Mouse (Mus musculus) ovary, adult 18-20 months (tissue): Measurements from ENCODE around the gene Mfsd9.
"Not testable (repeated sequence)": the region's sequence is repeated elsewhere in the genome, so short reads cannot be mapped to it uniquely, and the experiment has no call there.

Source experiments
- DNase-seq: peaks from one replicate; pipeline ENCODE4 v3.0.0; 2022; ENCODE audit warnings: low spot score, mixed read lengths

Gene Mfsd9

DNA sequence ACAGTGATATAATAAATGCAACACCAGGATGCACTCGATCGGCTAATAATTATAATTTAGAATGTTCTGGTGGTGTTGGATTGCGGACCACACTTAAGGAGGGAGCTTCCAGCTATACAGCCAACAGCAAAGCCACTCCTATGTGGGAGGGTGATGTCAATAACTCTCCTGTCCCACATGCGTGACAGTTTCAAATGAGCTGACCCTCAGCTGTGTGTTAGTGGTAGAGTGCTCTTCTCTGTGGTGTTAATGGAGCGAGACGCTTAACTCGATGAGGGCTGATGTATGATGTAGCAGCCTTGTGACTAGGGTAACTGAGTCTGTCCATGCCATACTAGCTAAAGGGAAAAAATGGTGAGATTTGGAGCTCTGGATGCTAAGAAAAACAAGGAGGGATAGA lies 7.0 kb downstream of the Mfsd9 start:
- DNase-seq = no peak

DNA sequence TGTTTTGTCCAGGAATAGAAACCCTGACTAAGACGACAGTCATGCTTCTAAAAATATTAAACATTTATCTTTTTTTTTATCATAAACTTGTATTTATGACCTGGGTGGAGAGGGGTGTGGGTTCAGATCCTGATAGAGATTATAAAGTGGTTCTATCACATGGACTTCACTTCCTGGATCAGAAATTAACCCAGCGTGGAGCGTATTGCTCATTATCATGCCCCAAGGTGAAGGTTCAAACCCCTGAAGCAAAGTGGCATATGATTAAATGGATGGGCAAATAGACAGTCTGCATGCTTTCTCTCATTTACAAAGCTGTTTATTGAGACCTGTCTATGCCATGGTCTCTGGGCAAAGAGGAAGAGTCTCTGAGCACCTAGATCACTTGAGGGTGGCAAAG lies 13.7 kb downstream of the Mfsd9 start:
- no peak for DNase-seq

DNA sequence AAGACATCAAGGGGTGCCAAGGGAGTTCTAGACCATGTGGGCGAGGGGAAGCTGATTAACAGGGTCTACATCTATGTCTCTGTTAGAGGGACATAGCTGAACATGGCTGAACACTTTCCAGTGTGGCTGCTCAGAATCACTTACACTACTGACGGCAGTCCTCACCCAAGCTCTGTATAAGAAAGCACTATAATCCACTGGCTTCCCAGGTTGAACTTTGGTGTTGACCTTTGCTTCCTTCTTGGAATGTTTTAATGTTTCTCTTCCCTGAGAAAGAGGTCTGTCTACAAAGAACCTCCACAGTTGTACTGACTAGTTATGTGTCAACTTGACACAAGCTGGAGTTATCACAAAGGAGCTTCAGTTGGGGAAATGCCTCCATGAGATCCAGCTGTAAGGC lies 14.4 kb downstream of the Mfsd9 start:
- DNase-seq = no peak

DNA sequence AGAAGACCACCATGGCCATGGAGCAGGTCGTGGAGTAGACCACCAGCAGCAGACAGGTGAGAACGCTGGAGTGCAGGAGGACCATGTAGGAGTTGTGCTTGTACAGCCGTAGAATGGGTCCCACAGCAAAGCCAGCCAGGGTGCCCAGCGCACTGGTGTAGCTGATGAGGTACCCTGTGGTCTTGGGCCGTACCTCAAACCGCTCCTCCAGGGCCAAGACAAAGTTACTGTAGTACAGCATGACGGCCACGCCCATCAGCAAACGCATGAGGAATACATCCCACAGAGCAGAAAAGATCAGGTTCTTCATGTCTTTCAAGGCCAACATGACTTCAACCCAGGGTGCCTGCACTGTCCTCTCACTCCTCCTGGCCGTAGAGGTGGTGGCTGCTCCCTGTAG lies 16.4 kb downstream of the Mfsd9 start:
- DNase-seq = no peak

DNA sequence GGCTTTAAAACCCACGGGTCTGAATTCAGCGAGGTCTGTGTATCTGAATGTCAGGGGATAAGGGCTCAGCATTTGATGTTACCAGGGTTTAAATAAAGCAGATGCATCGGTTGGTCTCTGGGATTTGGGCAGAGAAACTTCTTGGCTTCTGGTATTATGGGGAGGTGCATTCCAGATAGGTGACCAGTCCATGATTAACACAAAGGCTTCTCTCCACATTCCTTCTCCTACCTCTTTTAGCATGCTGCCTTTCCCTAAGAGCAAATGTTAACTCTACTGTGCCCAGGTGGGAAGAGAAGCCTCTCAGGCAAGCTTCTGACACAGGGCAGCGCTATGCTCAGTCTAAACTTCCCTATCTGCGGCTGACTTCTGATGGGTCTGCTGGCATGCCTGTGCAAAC lies 17.3 kb downstream of the Mfsd9 start:
- no peak for DNase-seq

DNA sequence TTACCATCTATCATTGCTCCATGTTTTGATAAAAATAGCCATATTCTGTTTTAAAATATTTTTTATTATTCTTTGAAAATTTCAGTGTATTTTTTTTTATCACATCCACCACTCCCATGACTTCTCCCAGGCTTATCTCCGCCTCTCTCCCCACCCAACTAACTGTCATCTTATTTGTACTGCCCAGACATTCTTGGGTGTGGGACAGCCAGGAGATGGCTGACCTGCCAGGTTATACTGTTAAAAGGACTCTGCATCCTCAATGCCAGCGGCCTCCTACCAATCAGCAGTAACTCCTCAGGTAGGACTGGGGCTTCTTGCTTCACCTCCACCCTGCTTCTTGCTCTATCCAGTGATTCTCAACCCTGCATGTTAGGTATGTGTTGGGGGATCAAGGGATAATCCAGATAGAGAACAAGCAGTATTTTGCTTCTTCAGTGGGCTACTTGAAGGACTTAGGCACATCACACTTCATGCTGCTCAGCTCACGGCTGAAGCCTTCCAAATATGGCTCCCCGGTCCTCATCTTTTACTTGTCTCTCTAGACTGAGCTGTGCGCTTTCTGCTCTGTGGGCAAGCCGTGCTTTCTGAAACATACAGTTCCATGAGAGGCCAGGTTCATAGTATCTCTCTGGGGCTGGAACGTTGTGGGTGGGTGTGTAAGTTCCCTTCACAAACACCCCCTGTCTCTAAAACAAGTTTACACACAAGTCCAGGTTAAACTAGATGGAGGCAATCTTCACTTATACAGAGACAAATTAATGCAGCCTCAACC lies 19.1 kb downstream of the Mfsd9 start:
- DNase-seq = no peak

DNA sequence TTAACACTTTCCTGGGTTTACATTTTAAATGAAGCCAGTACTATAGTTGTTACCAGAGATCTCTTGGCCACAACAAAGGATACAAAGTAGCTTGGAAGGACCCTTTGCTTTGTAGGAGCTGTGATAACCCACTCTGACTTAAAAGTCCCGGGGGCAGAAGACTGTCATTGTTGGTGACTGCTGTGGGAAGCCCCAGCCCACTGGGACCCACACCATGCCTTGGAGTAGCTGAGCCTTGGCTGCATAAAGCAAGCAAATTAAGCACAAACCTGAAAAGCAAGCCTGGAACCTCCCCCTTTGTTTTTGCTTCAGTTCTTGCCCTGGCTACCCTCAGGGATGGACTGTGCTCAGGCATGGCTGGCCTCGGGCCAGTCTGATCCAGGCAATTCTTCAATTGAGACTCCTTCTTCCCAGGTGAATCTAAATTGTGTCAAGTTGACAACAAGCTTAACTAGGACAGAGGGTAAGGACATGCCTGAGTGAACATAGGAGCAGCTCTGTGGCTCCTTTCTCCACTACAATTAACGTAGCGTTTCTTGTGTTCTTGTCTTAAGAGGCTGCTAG lies 21.1 kb downstream of the Mfsd9 start:
- no peak for DNase-seq

DNA sequence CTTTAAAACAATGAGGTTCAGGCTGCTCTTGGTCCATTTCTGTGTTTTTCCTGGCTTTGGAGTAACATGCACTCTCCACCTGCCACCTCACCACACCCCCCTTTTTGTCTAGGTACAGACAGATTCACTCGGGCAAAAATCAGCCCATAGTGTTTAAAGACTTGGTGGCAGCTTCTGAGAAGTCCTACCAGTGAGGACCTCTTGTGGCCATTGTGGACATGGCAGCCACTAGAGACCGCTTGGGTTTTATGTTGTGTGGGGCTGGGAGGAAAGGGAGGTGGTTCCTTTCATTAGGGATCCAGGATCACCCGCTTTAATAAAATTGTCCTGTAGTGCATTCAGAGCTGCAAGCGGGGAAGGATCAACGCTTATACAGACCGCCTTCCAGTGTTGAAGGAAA lies 21.9 kb downstream of the Mfsd9 start:
- DNase-seq = no peak

DNA sequence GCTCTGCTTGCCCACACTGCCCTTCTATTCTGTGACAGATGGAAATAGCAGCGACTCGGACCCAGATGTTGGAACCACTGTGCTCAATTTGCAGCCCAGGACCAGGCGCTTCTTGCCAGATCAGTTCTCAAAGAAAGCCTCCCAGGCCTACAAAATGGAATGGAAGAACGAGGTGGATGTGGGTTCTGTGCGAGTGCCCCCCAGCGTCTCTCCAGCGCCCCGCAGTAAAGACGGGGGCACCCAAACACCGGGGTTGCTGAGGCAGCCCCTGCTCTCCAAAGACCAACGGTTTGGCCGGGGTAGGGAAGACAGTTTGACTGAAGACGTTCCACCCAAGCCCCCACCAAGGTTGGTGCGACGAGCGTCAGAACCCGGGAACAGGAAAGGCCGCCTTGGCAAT lies 22.9 kb downstream of the Mfsd9 start:
- no peak for DNase-seq

DNA sequence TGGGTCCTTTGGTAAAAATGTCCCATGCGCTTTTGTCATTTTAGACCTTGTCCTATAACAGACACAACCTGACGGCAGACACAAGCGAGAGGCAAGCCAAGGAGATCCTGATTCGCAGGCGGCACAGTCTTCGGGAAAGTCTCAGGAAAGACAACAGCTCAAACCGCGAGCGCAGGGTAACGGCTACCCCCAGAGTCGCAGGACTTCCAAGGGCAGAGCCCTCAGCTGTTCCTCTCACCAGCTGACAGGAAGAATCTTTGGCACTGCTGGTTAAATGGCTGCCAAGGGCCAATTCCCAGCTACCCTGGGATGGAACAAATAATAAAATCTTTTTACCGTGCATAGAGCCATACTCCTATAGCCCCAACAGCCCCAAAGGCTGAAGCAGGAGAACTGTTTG lies 25.0 kb downstream of the Mfsd9 start:
- no peak for DNase-seq

DNA sequence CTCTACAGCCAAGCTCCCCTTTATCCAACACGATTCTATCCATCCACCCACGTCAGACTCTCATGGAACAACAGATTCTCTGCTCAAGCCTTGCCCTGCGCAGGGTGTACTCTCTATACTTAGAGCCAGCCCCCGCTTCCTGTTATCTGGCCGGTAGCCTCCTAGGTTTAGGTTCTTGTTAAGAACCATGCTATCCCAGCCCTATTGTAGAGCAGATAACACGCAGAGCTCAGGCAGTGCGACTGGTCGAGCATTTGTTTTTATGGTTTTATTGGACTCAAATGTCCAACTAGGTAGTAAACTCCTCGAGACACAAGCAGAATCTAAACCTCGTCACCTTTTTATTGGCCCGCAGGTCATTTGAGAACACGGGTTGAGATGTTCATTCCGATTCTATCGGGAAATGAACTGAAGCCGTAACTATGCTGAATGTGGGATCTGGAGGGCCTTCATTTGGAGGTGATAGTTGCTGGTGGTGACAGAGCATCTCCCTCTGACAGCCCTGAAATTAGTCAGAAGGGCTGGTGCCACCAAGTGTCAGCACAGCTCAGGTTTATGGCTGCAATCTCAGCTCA lies 25.7 kb downstream of the Mfsd9 start:
- no peak for DNase-seq

DNA sequence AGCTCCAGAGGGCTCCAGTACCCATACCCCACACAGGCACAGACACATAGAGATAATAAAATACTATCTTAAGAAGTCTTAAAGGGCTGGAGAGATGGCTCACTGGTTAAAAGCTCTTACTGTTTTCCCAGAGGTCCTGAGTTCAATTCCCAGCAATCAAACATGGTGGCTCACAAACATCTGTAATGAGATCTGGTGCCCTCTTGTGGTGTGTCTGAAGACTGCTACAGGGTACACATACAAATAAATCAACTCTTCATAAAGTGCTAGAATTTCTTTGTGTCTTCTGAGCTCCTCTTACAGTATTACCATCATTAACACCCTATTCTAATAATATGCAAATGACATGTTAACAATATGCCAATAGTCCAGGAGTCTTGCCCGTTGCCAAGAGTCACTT lies 26.4 kb downstream of the Mfsd9 start:
- DNase-seq = no peak

DNA sequence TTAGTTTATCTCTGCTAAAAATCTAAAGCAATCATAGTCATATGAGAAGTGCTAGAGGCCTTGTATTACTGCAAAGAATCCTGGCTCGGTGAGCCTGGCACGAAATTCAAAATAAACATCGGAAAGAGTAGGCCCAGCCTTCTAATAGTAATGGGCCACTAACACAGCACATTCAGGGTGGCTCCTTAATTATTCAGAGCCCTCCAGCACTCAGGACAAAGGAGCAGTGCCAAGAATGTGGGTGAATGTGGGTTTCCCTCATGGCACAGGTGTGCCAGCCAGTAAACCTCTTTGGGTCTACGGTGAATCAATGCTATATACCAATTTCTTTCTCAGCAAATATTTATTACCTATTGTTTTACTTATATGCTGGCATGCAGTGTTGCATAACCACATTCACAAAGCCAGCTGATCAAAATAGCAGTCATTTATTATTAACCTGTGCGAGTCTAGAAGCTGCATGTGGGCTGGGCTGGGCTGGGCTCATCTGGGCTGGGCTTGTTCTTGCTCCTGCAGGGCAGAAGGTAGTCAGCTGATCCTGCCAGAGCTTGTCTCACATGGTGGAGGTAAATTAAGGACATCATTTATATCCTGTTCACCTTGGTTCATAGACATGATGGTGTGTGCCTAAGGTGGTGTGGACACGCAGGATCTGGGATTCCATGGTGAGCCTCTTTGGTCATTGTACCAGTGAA lies 30.6 kb downstream of the Mfsd9 start:
- DNase-seq = no peak

DNA sequence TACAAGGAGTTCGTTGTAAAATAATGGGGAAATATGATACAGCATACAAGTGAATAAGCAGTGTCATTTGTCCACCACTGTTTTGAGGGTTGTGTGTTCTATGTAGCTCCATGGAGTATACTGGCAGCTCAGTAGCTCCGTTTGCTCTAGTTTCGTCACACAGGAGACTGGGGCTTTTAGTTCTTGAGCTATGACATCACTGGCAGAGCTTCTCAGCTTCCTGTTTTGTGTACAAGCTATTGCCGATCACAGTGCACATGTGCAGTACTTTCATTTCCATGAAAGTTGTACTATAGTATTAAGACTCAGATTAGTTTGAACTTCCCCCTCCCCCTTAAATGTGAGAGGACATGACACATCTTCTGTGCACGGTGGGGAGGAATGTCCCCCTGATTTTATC lies 44.4 kb downstream of the Mfsd9 start:
- no peak for DNase-seq

DNA sequence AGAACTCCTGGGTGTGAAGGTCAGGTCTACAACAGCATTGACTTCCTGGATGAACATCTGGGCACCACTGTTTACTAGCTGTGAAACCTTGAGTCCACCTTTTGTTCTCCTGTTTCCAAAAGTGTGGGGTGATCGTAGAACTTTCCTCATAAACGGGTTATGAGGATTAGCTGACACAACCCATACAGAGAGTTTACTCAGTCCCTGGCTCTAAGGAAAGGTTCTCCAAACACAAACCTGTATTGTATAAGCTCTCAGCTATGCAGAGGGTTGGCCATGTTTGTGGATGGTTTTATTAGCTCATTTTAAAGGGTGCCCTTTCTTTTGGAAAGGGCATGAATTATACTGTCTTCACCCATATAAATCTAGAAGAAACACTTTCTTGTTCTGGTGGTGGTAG lies 49.7 kb downstream of the Mfsd9 start:
- no peak for DNase-seq

DNA sequence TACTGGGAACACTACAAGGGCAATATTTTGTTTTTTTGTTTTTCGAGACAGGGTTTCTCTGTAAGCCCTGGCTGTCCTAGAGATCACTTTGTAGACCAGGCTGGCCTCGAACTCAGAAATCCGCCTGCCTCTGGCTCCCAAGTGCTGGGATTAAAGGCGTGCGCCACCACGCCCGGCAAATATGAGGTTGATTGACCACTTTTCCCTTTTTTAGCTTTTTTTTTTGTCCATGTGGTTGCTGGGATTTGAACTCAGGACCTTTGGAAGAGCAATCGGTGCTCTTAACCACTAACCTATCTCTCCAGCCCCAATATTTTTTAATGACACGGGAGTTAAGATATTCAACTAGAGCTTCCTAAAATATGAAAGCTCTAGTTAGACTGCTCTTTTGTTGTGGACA lies 52.2 kb downstream of the Mfsd9 start:
- not testable (repeated sequence) for DNase-seq

DNA sequence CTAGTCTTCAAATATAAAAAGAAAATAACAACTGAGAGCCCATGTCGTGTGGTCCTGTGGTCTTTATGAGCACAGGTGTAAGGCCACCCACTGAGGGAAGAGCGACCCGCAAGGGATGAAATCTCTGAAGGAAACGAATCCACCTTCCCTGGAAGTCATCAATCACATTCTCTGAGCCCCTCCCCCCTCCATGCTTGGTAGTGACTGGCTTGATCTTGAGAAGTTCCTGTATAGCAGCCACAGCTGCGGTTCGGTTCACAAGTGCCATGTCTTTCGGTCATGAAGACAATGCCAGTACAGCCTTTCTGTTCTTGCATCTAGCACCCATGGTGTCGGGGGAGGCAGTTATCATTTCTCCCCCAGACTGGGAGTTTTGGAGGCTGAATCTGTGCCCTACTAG lies 52.8 kb downstream of the Mfsd9 start:
- no peak for DNase-seq

DNA sequence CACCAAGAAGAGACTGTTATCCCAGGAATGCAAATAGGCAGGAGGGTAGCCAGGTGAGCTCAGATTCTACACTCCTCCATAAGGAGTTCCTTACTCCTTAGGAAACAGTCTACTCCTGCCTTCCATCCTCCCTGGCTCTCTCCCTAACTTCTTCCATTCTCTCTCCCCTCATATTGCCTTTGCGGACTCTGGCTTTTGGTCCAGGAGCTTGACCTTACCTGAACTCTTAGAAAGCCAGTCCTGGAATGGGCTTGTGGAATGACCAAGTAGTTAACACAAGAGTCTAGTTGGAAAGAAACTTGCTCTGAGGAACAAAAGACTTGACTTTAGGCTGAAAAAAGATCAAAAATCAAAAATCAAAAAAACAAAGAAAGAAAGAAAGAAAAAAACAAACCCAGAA lies 61.9 kb downstream of the Mfsd9 start:
- DNase-seq = no peak

DNA sequence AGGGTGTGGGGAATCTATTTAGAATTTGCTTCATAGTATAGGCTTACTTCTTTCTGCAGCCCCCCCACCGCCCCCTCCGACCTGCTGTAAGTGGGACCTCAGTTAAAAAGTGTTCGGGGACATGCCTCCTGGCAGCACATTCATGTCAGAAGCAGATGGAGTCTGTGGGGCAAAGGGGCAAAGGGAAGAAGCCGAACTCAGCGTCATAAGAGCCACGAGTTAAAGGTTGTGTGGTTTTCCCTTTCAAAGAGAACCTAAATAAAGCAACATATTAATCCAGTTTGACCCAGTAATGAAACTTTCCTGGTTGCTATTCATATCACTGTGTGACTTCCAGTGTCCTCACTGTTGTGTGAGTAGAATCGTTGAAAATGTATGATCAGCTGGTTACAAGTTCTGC lies 63.1 kb downstream of the Mfsd9 start:
- no peak for DNase-seq

DNA sequence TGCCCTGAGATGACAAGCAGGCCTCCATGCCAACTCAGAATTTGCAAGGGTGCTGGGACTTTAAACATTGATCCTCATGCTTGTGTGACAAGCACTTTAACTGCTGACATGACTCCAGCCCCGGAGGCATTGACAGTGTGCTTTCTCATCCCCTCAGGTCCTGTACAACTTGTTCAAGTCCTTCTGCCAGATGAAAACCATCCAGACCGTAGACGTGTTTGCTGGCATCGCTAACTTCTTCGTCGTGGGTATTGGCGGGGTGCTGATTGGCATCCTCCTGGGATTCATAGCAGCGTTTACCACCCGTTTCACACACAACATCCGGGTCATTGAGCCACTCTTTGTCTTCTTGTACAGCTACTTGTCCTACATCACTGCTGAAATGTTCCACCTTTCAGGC lies 64.4 kb downstream of the Mfsd9 start:
- DNase-seq = no peak
